Mouse (Mus musculus) G1E-ER4 (cell line): ENCODE data around the gene Il19. TPM values are rescaled to one million over a fixed set of nuclear protein-coding genes. Genes with fewer than 3 reads are reported as not detected.

Experiments used
- GATA1 ChIP-seq: IDR thresholded peaks from one replicate; pipeline ENCODE4 v1.8.0; 2012; ENCODE audit warnings: low read length, inconsistent platforms
- polyA plus RNA-seq: library from polyadenylated mRNA; stranded (reverse); fragments of >175 nt; gene quantifications from 2 replicates; pipeline ENCODE4 v1.2.3, GENCODE M21; 2012

Gene Il19
- polyA plus RNA-seq, 1 experiment, result not detected

GRCm38 (mm10) chr1:130893329-130894040 is 46.4 kb downstream of the Il19 start:
- no peak for TF ChIP-seq GATA1

- TF ChIP-seq GATA1, result no peak
Observed at GRCm38 (mm10) chr1:130892446-130892845, 47.5 kb downstream of the Il19 start.

GRCm38 (mm10) chr1:130887354-130887753 is 52.6 kb downstream of the Il19 start, which contains the start of gene Il24:
Il24 (minus strand) TSS chr1:130887454.
- TF ChIP-seq GATA1, result no peak

GRCm38 (mm10) chr1:130883146-130883545 is 56.8 kb downstream of the Il19 start:
- no peak for TF ChIP-seq GATA1

Other genes with a start within 250 kb of the Il19 start
- not detected in 2 replicates for gene Gm29427, start 224.3 kb downstream of the Il19 start, polyA plus RNA-seq
- gene Yod1, start 222.8 kb downstream of the Il19 start, polyA plus RNA-seq, result 2.2 and 2.4 TPM in 2 replicates
- 5.0 and 8.5 TPM in 2 replicates for gene Pfkfb2, start 210.9 kb downstream of the Il19 start, polyA plus RNA-seq
- 1.6 TPM in 2 replicates for gene AA986860, start 208.1 kb downstream of the Il19 start, polyA plus RNA-seq
- gene Fcamr, start 139.2 kb downstream of the Il19 start, polyA plus RNA-seq, result not detected in 2 replicates
- not detected in 2 replicates for gene Pigr, start 113.4 kb downstream of the Il19 start, polyA plus RNA-seq
- gene Fcmr, start 74.4 kb downstream of the Il19 start, polyA plus RNA-seq, result not detected in 2 replicates
- gene Il24, start 52.7 kb downstream of the Il19 start, polyA plus RNA-seq, result not detected in 2 replicates
- not detected in 2 replicates for gene Il20, start 28.7 kb downstream of the Il19 start, polyA plus RNA-seq
- gene Il10, start 79.7 kb upstream of the Il19 start, polyA plus RNA-seq, result not detected in 2 replicates
- gene Mapkapk2, start 157.7 kb upstream of the Il19 start, polyA plus RNA-seq, result 32.0 and 39.9 TPM in 2 replicates
- 26.5 and 36.1 TPM in 2 replicates for gene Dyrk3, start 198.2 kb upstream of the Il19 start, polyA plus RNA-seq
- gene Eif2d, start 213.1 kb upstream of the Il19 start, polyA plus RNA-seq, result 47.1 and 57.8 TPM in 2 replicates